Mouse (Mus musculus) adrenal gland, postnatal 4 days (tissue): ENCODE data around the gene Dnm3. TPM values are rescaled to one million over a fixed set of nuclear protein-coding genes. Genes with fewer than 3 reads are reported as not detected.

Source experiments
- DNase-seq, 2 experiments: peaks; one replicate each; pipeline ENCODE4 v3.0.0; 2021 to 2022; ENCODE audit warnings: low spot score in 2 of 2, mixed read lengths in 2 of 2
- total RNA-seq, 2 experiments: library from RNA; stranded (reverse); gene quantifications; 2 replicates each; pipeline ENCODE4 v1.2.3; 2021

Gene Dnm3
- total RNA-seq, 2 experiments from 2014 or later, result 14.1 to 15.6 TPM

- no peak for DNase-seq
These were observed 223.7 kb downstream of the Dnm3 start for GRCm38 (mm10) chr1:162253971-162254641.

- no peak for DNase-seq
These were observed 225.0 kb downstream of the Dnm3 start for GRCm38 (mm10) chr1:162252869-162253268.

- DNase-seq, result no peak
These were observed 230.6 kb downstream of the Dnm3 start for GRCm38 (mm10) chr1:162247216-162247615.

- DNase-seq, result no peak
These were observed 234.2 kb downstream of the Dnm3 start for GRCm38 (mm10) chr1:162243651-162243990.

GRCm38 (mm10) chr1:162242980-162243650 is 234.7 kb downstream of the Dnm3 start:
- DNase-seq, result no peak

- DNase-seq, result no peak
These were observed 237.1 kb downstream of the Dnm3 start for GRCm38 (mm10) chr1:162240720-162241119.

GRCm38 (mm10) chr1:162238646-162239045 is 239.2 kb downstream of the Dnm3 start:
- no peak for DNase-seq

GRCm38 (mm10) chr1:162236624-162237159 is 241.1 kb downstream of the Dnm3 start:
- DNase-seq, result no peak

- DNase-seq, result no peak
These were observed 252.2 kb downstream of the Dnm3 start for GRCm38 (mm10) chr1:162225621-162226147.

GRCm38 (mm10) chr1:162224817-162225605 is 252.8 kb downstream of the Dnm3 start:
- DNase-seq, result no peak

- DNase-seq, result no peak
These were observed 253.8 kb downstream of the Dnm3 start for GRCm38 (mm10) chr1:162224061-162224460.

GRCm38 (mm10) chr1:162223258-162223940 is 254.4 kb downstream of the Dnm3 start:
- no peak for DNase-seq

GRCm38 (mm10) chr1:162222353-162222752 is 255.5 kb downstream of the Dnm3 start:
- no peak for DNase-seq

- DNase-seq, result no peak
These were observed 256.0 kb downstream of the Dnm3 start for GRCm38 (mm10) chr1:162221801-162222301.

GRCm38 (mm10) chr1:162220891-162221290 is 256.9 kb downstream of the Dnm3 start:
- no peak for DNase-seq

- no peak for DNase-seq
These were observed 258.1 kb downstream of the Dnm3 start for GRCm38 (mm10) chr1:162219781-162220180.

GRCm38 (mm10) chr1:162218530-162219180 is 259.2 kb downstream of the Dnm3 start:
- DNase-seq, result no peak

- DNase-seq, result no peak
These were observed 260.4 kb downstream of the Dnm3 start for GRCm38 (mm10) chr1:162217340-162217974.

GRCm38 (mm10) chr1:162216656-162217055 is 261.2 kb downstream of the Dnm3 start:
- DNase-seq, result no peak

GRCm38 (mm10) chr1:162215743-162216142 is 262.1 kb downstream of the Dnm3 start:
- DNase-seq, result no peak
